Mouse (Mus musculus) limb, embryonic 14.5 days (tissue): ENCODE results near the gene Ssbp3. TPM values are rescaled to one million over a fixed set of nuclear protein-coding genes. Genes with fewer than 3 reads are reported as not detected.
A peak's percentile ranks its signal among the peaks of the same experiment; 100 is the strongest.

Experiments
- ATAC-seq: fragments of 200-750 bp; cut with Nextera tagmentation; 2 replicates; pipeline ENCODE4 v1.8.0; 2017; ENCODE audit warnings: low read depth, moderate number of reproducible peaks, moderate TSS enrichment; ENCODE audit not compliant: low FRiP score
- DNase-seq: peaks from one replicate; pipeline ENCODE4 v3.0.0-alpha.2; 2015; ENCODE audit warnings: low spot score
- H3K27ac ChIP-seq: fragments of 300-500 bp; sonication (generic); replicated peaks from 2 replicates; pipeline ENCODE4 v1.5.1; 2014; ENCODE audit warnings: low read depth, mild to moderate bottlenecking, low read length, moderate library complexity, mixed read lengths
- H3K27me3 ChIP-seq: fragments of 300-500 bp; sonication (generic); 2 replicates; pipeline ENCODE4 v1.6.1; 2014; ENCODE audit warnings: low read length, mixed read lengths; ENCODE audit not compliant: control insufficient read depth, insufficient read depth
- H3K36me3 ChIP-seq: fragments of 300-500 bp; sonication (generic); 2 replicates; pipeline ENCODE4 v1.6.1; 2014; ENCODE audit warnings: mild to moderate bottlenecking, low read length, moderate library complexity, mixed read lengths; ENCODE audit not compliant: control insufficient read depth, insufficient read depth
- H3K4me1 ChIP-seq: fragments of 300-500 bp; sonication (generic); 2 replicates; pipeline ENCODE4 v1.6.1; 2014; ENCODE audit warnings: antibody characterized with exemption, low read length, mixed read lengths; ENCODE audit not compliant: control insufficient read depth, insufficient read depth
- H3K4me2 ChIP-seq: fragments of 300-500 bp; sonication (generic); replicated peaks from 2 replicates; pipeline ENCODE4 v1.6.1; 2014; ENCODE audit warnings: low read depth, mild to moderate bottlenecking, low read length, moderate library complexity; ENCODE audit not compliant: severe bottlenecking
- H3K4me3 ChIP-seq: fragments of 300-500 bp; sonication (generic); replicated peaks from 2 replicates; pipeline ENCODE4 v1.5.1; 2014; ENCODE audit warnings: low read length
- H3K9ac ChIP-seq: fragments of 300-500 bp; sonication (generic); 2 replicates; pipeline ENCODE4 v1.6.1; 2014; ENCODE audit warnings: mild to moderate bottlenecking, low read depth, low read length, moderate library complexity; ENCODE audit not compliant: severe bottlenecking
- H3K9me3 ChIP-seq: fragments of 300-500 bp; sonication (generic); 2 replicates; pipeline ENCODE4 v1.6.1; 2016; ENCODE audit warnings: low read length; ENCODE audit not compliant: control insufficient read depth
- POLR2A ChIP-seq: fragments of 200-500 bp; IDR thresholded peaks from 2 replicates; pipeline ENCODE4 v1.8.0; 2012; ENCODE audit warnings: inconsistent platforms, mild to moderate bottlenecking, moderate library complexity, borderline replicate concordance; ENCODE audit not compliant: insufficient read depth, insufficient read length; ENCODE audit errors: extremely low read depth
- WGBS: fragments of 180-500 bp; shearing (Covaris S2); extraction: QIAGEN DNeasy Blood & Tissue Kit; methylation state at CpG from one replicate; pipeline ENCODE4 v1.1.7; 2014; 5-methylcytosine and 5-hydroxymethylcytosine counted together
- polyA plus RNA-seq, 2 experiments: library from polyadenylated mRNA; depleted of rRNA in 1 of 2; stranded (reverse) in 1 of 2; unstranded in 1 of 2; fragments of >200 nt; fragmentation: Nextera tagmentation in 1 of 2; extraction: Ambion mirVana in 1 of 2; gene quantifications; 2 replicates each; pipeline versions ENCODE4 v1.2.1 to v1.2.3; 2012 to 2014

Ssbp3 gene
- polyA plus RNA-seq, 2 experiments, result 94.3 to 191 TPM

DNA sequence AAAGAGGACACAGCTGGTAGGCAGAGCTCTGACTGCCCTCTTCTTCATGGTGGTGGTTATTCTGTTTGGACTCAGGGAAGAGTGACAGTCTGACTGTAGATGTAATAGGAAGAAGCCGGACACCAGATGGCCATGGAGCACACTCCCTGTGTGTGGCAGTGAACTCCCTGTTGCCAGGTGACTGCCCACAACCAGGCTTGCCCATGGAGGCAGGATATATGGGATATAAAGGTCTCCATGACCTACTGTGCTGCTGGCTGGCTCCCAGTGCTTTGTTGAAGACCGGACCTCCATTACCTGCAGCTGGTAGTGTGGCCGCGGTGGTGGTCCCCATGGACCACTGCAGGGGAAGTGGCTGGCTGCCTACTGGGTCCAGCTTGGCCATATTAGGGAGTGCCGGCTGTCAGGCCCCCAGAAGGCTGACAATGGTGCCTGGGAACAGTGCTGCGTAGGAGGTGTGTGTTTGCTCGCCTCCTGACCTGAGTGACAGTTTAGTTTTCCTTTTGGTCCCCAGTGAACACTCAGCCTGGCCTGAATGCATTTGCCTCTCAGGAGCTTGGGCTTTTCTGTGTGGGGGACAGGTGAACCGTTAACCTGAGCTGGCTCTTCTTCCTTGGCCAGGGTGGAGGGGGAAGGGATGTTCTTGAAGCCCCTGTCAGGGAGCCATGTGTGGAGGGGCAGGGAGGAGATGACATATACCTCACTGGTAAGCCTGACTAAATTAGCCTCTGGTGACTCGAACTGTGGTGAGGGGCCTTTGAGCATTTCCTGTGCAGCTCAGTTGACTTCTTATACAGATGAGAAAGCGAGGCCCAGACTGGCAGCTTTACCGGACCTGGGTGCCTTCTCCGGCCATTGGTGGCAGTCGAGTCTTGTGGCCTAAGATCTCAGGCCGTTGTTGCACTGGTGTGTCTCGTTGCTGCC is 62.2 kb downstream of the Ssbp3 start:
- H3K9me3 ChIP-seq, result no peaks in the 10 kb centered on the region
- H3K4me2 ChIP-seq, result no peak overlapping the region
- no peak overlapping the region for H3K27ac ChIP-seq
- no peaks in the 10 kb centered on the region for H3K27me3 ChIP-seq
- no peak overlapping the region for H3K4me3 ChIP-seq
- 58% methylated on average over 15 of the region's 15 CpGs for WGBS
- no peak for TF ChIP-seq POLR2A
- no peak overlapping the region; the same call in 1 of the 2 replicates for H3K9ac ChIP-seq
- 0 out of 2 replicates have a peak, but pooled peaks cover 5% of the 10 kb centered on the region for H3K36me3 ChIP-seq
- H3K4me1 ChIP-seq, result peaks cover 62% of the 10 kb centered on the region
- DNase-seq (no peak), ATAC-seq (no peak)

DNA sequence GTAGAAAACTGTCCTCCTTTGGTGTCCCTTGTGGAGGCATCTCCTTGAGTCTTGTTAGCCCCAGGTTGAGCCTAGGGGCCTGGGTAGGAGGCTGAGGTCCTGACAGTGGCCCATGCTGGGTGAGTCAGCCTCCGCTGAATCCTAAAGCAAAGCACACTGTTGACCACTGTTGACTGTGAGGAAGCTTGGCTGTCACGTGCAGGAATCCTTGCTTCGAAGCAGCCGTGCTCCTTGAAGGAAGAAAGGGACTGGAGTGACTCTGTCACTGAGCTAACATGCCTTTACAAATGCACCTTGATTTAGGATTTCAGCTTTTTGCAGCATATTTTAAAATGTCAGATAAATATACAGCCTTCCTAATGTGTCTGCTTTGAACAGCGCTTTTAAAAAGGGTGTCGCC is 64.8 kb downstream of the Ssbp3 start:
- H3K36me3 ChIP-seq, result 0 out of 2 replicates have a peak, but pooled peaks cover 5% of the 10 kb centered on the region
- ATAC-seq (no peak), DNase-seq (no peak)
- H3K9ac ChIP-seq, result no peak overlapping the region; the same call in 1 of the 2 replicates
- no peaks in the 10 kb centered on the region for H3K27me3 ChIP-seq
- peak overlapping the region; percentile 20; the same call in 1 of the 2 replicates for H3K27ac ChIP-seq
- 59% methylated on average over 6 of the region's 6 CpGs for WGBS
- TF ChIP-seq POLR2A, result no peak
- H3K9me3 ChIP-seq, result no peaks in the 10 kb centered on the region
- H3K4me3 ChIP-seq, result no peak overlapping the region
- H3K4me1 ChIP-seq, result peaks cover 65% of the 10 kb centered on the region
- no peak overlapping the region for H3K4me2 ChIP-seq

GRCm38 (mm10) chr4:106975890-106976289 is 65.4 kb downstream of the Ssbp3 start:
- DNase-seq (no peak), ATAC-seq (no peak)
- no peaks in the 10 kb centered on the region for H3K27me3 ChIP-seq
- H3K4me1 ChIP-seq, result peaks cover 66% of the 10 kb centered on the region
- H3K4me2 ChIP-seq, result no peak overlapping the region
- 49% methylated on average over 4 of the region's 4 CpGs for WGBS
- 0 out of 2 replicates have a peak, but pooled peaks cover 5% of the 10 kb centered on the region for H3K36me3 ChIP-seq
- no peak overlapping the region for H3K4me3 ChIP-seq
- no peaks in the 10 kb centered on the region for H3K9me3 ChIP-seq
- no peak overlapping the region for H3K27ac ChIP-seq
- H3K9ac ChIP-seq, result no peak overlapping the region
- no peak for TF ChIP-seq POLR2A

GRCm38 (mm10) chr4:106976576-106976975 is 66.1 kb downstream of the Ssbp3 start:
- H3K27me3 ChIP-seq, result no peaks in the 10 kb centered on the region
- ATAC-seq (no peak), DNase-seq (no peak)
- H3K4me3 ChIP-seq, result no peak overlapping the region
- H3K9me3 ChIP-seq, result no peaks in the 10 kb centered on the region
- H3K36me3 ChIP-seq, result 0 out of 2 replicates have a peak, but pooled peaks cover 5% of the 10 kb centered on the region
- H3K9ac ChIP-seq, result no peak overlapping the region
- WGBS, result 53% methylated on average over 2 of the region's 2 CpGs
- H3K4me2 ChIP-seq, result no peak overlapping the region
- no peak overlapping the region for H3K27ac ChIP-seq
- peaks cover 69% of the 10 kb centered on the region for H3K4me1 ChIP-seq
- no peak for TF ChIP-seq POLR2A

GRCm38 (mm10) chr4:106977218-106977651 is 66.7 kb downstream of the Ssbp3 start:
- Histone ChIP-seq H3K4me1 (peaks cover 74% of the 10 kb centered on the region), H3K27me3 (no peaks in the 10 kb centered on the region), H3K36me3 (0 out of 2 replicates have a peak, but pooled peaks cover 5% of the 10 kb centered on the region), H3K9me3 (no peaks in the 10 kb centered on the region), H3K27ac (no peak overlapping the region), H3K4me3 (no peak overlapping the region), H3K4me2 (no peak overlapping the region), H3K9ac (no peak overlapping the region)
- TF ChIP-seq POLR2A, result no peak
- no peak for ATAC-seq
- WGBS, result 6% methylated on average over 6 of the region's 6 CpGs
- DNase-seq, result no peak
